Mouse (Mus musculus) heart, adult 2 months (tissue): Measurements from ENCODE around the gene Gps2. TPM values are rescaled to one million over a fixed set of nuclear protein-coding genes. Genes with fewer than 3 reads are reported as not detected.

ENCODE experiments used
- DNase-seq, 2 experiments: peaks; one replicate each; pipeline ENCODE4 v3.0.0; 2021
- H3K27ac ChIP-seq: fragments of 200-600 bp; 2 replicates; pipeline ENCODE4 v1.8.1; 2022
- H3K27me3 ChIP-seq: fragments of 200-500 bp; 2 replicates; pipeline ENCODE4 v1.6.1; 2012; ENCODE audit warnings: mild to moderate bottlenecking, low read length, inconsistent platforms, mixed read lengths; ENCODE audit not compliant: control insufficient read depth, insufficient read depth
- H3K36me3 ChIP-seq: fragments of 200-500 bp; 2 replicates; pipeline ENCODE4 v1.6.1; 2012; ENCODE audit warnings: low read length, inconsistent platforms; ENCODE audit not compliant: control insufficient read depth, insufficient read depth
- H3K4me1 ChIP-seq: fragments of 200-500 bp; 2 replicates; pipeline ENCODE4 v1.6.1; 2011; ENCODE audit warnings: low read length; ENCODE audit not compliant: control insufficient read depth, insufficient read depth
- H3K4me3 ChIP-seq: fragments of 200-600 bp; 2 replicates; pipeline ENCODE4 v1.8.1; 2022
- H3K79me2 ChIP-seq: fragments of 200-500 bp; replicated peaks from 2 replicates; pipeline ENCODE4 v1.6.1; 2012; ENCODE audit warnings: mild to moderate bottlenecking, inconsistent platforms, low read length, moderate library complexity, mixed read lengths; ENCODE audit not compliant: control insufficient read depth, insufficient read depth
- H3K9ac ChIP-seq: fragments of 200-500 bp; 2 replicates; pipeline ENCODE4 v1.6.1; 2012; ENCODE audit warnings: low read depth, mild to moderate bottlenecking, control low read depth, inconsistent platforms, low read length, mixed read lengths
- CTCF ChIP-seq: fragments of 200-600 bp; IDR thresholded peaks from 2 replicates; pipeline ENCODE4 v1.8.1; 2022; ENCODE audit warnings: antibody characterized with exemption, mild to moderate bottlenecking, moderate library complexity
- EP300 ChIP-seq: fragments of 200-500 bp; IDR thresholded peaks from 2 replicates; pipeline ENCODE4 v1.6.1; 2011; ENCODE audit warnings: low read depth, low read length, control low read depth; ENCODE audit not compliant: insufficient read depth
- POLR2A ChIP-seq: fragments of 200-500 bp; IDR thresholded peaks from 2 replicates; pipeline ENCODE4 v1.6.1; 2011; ENCODE audit warnings: mild to moderate bottlenecking, low read depth, low read length, control low read depth; ENCODE audit not compliant: insufficient read depth
- WGBS: fragments of 180-500 bp; shearing (Covaris S2); methylation state at CpG from one replicate; pipeline ENCODE4 v1.1.7; 2018; 5-methylcytosine and 5-hydroxymethylcytosine counted together
- intact Hi-C: fragments of 180-260 bp; cut with DNase I; formaldehyde crosslinking; loops from one replicate; pipeline ENCODE4 v1.15.1; 2025
- polyA plus RNA-seq: library from polyadenylated mRNA; depleted of rRNA; stranded (reverse); fragments of >200 nt; gene quantifications from 2 replicates; pipeline ENCODE4 v1.2.3, GENCODE M21; 2012
- total RNA-seq, 2 experiments: library from RNA; stranded (reverse); gene quantifications; 2 replicates each; pipeline ENCODE4 v1.2.3; 2021

Gps2 gene
- total and polyA plus RNA-seq, 3 experiments: 27.2 to 63.9 (median 28.4) TPM

GRCm38 (mm10) chr11:69894671-69895070 is 19.0 kb upstream of the Gps2 start:
- Histone ChIP-seq H3K27ac (no peak overlapping the region), H3K4me3 (no peak overlapping the region), H3K4me1 (no peaks in the 10 kb centered on the region), H3K9ac (no peak overlapping the region), H3K36me3 (no peaks in the 10 kb centered on the region), H3K79me2 (no peaks in the 10 kb centered on the region), H3K27me3 (no peaks in the 10 kb centered on the region)
- 51% methylated on average over 5 of the region's 5 CpGs for WGBS
- intact Hi-C loops: no loop called here
- peak in 1 of 2 experiments; percentile 62 for DNase-seq
- TF ChIP-seq CTCF (no peak), POLR2A (no peak), EP300 (no peak)

DNA sequence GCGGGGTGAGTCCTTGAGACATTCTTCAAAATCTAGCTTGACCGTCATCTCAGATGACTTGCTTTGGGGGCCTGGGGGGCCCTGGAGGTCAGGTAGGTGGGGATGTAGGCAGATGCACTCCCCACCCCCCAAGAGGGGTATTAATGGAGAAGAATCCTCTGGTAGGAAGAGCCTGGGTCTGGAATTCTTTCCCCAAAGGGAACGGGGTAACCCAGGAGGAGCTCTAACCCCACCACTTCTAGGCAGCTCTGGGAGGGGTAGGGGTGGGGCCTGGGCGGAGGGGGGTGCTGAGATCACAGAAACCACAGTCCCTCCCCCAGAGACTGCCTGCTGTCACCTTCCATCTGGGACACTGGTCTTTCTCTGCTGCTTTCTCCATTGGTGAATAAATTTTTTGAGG is 18.4 kb upstream of the Gps2 start, which contains the start of gene Acap1:
Gene Acap1, minus strand, starts transcription at position 249 of the 400 bp plus-strand sequence.
- Histone ChIP-seq H3K4me3 (no peak within 1 kb of the TSS), H3K4me1 (peaks cover under 1% of the 10 kb centered on the region; the same call in 1 of the 2 replicates), H3K9ac (no peak within 1 kb of the TSS), H3K36me3 (no peaks in the 10 kb centered on the region), H3K27me3 (no peaks in the 10 kb centered on the region), H3K27ac (no peak within 1 kb of the TSS), H3K79me2 (no peaks in the 10 kb centered on the region)
- intact Hi-C loops: no loop called here
- 64% methylated on average over 4 of the region's 4 CpGs for WGBS
- TF ChIP-seq EP300 (no peak), POLR2A (no peak), CTCF (no peak)
- DNase-seq: no peak

DNA sequence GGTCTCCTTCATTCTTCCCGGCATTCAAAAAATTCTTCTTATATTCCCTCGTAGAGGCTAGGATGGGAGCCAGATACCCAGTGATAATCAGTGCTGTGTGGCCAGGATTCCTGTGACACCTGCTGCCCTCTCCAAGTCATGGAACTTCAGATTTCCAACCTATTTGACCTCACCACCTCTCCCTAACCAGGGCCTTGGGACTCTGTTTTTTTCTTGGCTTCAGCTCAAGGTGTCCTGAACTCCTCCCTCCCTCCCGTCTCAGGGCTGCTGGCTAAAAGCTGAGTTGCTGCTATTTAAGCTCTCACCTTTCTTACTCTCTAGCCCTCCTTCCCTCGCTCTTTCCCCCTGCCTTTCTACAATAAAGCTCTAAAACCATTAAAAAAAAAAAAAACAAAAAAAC is 13.8 kb upstream of the Gps2 start:
- Histone ChIP-seq H3K36me3 (no peaks in the 10 kb centered on the region), H3K4me3 (no peak overlapping the region), H3K79me2 (no peaks in the 10 kb centered on the region), H3K27me3 (no peaks in the 10 kb centered on the region), H3K4me1 (peaks cover 3% of the 10 kb centered on the region; the same call in 1 of the 2 replicates), H3K9ac (no peak overlapping the region), H3K27ac (no peak overlapping the region)
- TF ChIP-seq EP300 (no peak), CTCF (no peak), POLR2A (no peak)
- intact Hi-C loops: no loop called here
- no peak for DNase-seq
- WGBS: 33% methylated on average over 4 of the region's 4 CpGs

GRCm38 (mm10) chr11:69900471-69901405 is 12.9 kb upstream of the Gps2 start, which contains the start of the genes 2810408A11Rik and Neurl4:
TSS of gene 2810408A11Rik (minus strand) at chr11:69900987.
TSS of gene Neurl4 (plus strand) at chr11:69901072.
- peak within 1 kb of the TSS; percentile 82 for H3K9ac ChIP-seq
- no peaks in the 10 kb centered on the region for H3K79me2 ChIP-seq
- no peaks in the 10 kb centered on the region for H3K27me3 ChIP-seq
- peaks cover 3% of the 10 kb centered on the region; the same call in 1 of the 2 replicates for H3K4me1 ChIP-seq
- intact Hi-C loops: no loop called here
- TF ChIP-seq EP300 (0 out of 2 replicates have a peak, but pooled peaks have one; percentile 22), CTCF (no peak), POLR2A (peak; percentile 91)
- peak within 1 kb of the TSS; percentile 98 for H3K27ac ChIP-seq
- WGBS: 1% methylated on average over 38 of the region's 38 CpGs
- DNase-seq: peak; percentile 86 to 93
- peak within 1 kb of the TSS; percentile 83 for H3K4me3 ChIP-seq
- H3K36me3 ChIP-seq: no peaks in the 10 kb centered on the region

GRCm38 (mm10) chr11:69901406-69901846 is 12.3 kb upstream of the Gps2 start:
- under 1% methylated on average over 42 of the region's 42 CpGs for WGBS
- no peaks in the 10 kb centered on the region for H3K79me2 ChIP-seq
- H3K9ac ChIP-seq: peak overlapping the region; percentile 82
- H3K4me1 ChIP-seq: peaks cover 3% of the 10 kb centered on the region; the same call in 1 of the 2 replicates
- TF ChIP-seq EP300: peak; percentile 83
- peak; percentile 63; the same call in 1 of the 2 replicates for TF ChIP-seq POLR2A
- TF ChIP-seq CTCF: no peak
- peak overlapping the region; percentile 83 for H3K4me3 ChIP-seq
- intact Hi-C loops: no loop called here
- H3K27me3 ChIP-seq: no peaks in the 10 kb centered on the region
- H3K27ac ChIP-seq: peak overlapping the region; percentile 98
- H3K36me3 ChIP-seq: no peaks in the 10 kb centered on the region
- peak; percentile 93 to 97 for DNase-seq

GRCm38 (mm10) chr11:69901993-69902392 is 11.7 kb upstream of the Gps2 start:
- under 1% methylated on average over 38 of the region's 39 CpGs for WGBS
- TF ChIP-seq CTCF (no peak), EP300 (no peak), POLR2A (no peak)
- Histone ChIP-seq H3K79me2 (no peaks in the 10 kb centered on the region), H3K36me3 (no peaks in the 10 kb centered on the region), H3K27me3 (no peaks in the 10 kb centered on the region), H3K4me3 (peak overlapping the region; percentile 83), H3K9ac (peak overlapping the region; percentile 82), H3K4me1 (peaks cover 3% of the 10 kb centered on the region; the same call in 1 of the 2 replicates), H3K27ac (peak overlapping the region; percentile 98)
- intact Hi-C loops: loop anchor here (1.0 kb wide), 1 partner anchor 11 kb away; the partner anchor contains the start of gene Gps2
- no peak for DNase-seq
